Mouse (Mus musculus): Measurements from ENCODE around the gene Rmnd5a. TPM values are rescaled to one million over a fixed set of nuclear protein-coding genes. Genes with fewer than 3 reads are reported as not detected.

Rmnd5a gene
- total and polyA plus RNA-seq, 2 experiments from 2014 or later: 6.4 to 55.6 TPM

DNA sequence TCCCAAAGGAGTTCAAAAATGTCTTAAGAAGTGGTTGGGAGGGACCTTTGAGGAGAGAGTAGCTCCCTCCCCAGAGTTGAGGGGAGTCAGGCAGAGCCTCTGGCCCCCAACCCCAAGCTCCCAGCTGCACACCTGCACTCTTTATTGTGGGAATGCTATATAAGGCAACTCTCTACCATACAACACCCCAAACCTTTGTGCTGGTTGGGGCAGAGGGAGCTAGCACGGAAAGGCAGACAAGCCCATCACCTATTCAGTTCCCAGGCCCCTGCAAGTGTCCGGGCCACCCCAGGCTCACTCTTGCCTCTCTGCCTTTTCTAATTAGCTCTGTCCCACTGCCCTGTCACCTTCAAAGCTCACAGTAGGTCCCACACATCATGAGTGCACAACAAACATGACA lies 86.7 kb downstream of the Rmnd5a start:
- no peak for TF ChIP-seq CTCF (IDR thresholded peaks at IDR 0.05; ENCODE audit: low read depth)
- Histone ChIP-seq H3K27me3 (ENCODE audit: insufficient read depth, low read length) (no peaks in the 10 kb centered on the region), H3K4me3 (ENCODE audit: low read depth, low read length) (no peak overlapping the region), H3K36me3 (ENCODE audit: insufficient read depth) (no peaks in the 10 kb centered on the region), H3K4me2 (ENCODE audit: low read depth) (no peak overlapping the region), H3K27ac (ENCODE audit: low read depth, low read length) (no peak overlapping the region), H3K9ac (no peak overlapping the region), H3K4me1 (ENCODE audit: insufficient read depth) (no peaks in the 10 kb centered on the region), H3K9me3 (ENCODE audit: low read length) (no peaks in the 10 kb centered on the region)
- ATAC-seq (no peak), DNase-seq (no peak)
- WGBS: 78% methylated on average over 2 of the region's 2 CpGs

DNA sequence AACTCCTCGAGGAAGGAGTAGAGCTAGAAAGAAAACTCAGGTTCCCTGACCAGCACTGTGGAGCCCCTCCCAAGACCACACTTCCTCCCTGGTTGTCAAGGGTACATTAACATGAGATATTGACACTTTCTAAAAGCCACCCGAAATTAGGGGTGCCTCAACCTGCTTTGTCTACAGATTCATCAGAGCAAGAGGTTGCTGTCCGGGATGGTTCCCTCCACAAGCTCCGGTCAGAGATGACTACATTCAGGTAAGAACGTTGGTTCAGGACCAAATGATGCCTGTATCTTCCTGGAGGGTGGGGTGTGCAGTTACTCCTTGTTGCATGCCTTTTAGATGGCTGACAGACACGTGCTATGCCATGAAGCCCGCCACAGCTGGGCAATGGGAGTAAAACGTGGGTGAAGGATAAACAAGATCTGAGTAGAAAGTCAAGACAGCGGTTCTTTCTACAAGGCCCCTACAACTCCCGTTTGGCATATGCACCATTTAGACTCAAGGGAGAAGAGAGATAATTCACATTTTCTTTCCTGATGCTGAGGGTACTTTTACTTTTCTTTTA lies 87.5 kb downstream of the Rmnd5a start:
- no peak overlapping the region for H3K4me2 ChIP-seq (ENCODE audit: low read depth)
- DNase-seq (no peak), ATAC-seq (no peak)
- no peak overlapping the region for H3K27ac ChIP-seq (ENCODE audit: low read depth, low read length)
- H3K36me3 ChIP-seq (ENCODE audit: insufficient read depth): no peaks in the 10 kb centered on the region
- WGBS: 91% methylated on average over 10 of the region's 10 CpGs
- no peak overlapping the region for H3K4me3 ChIP-seq (ENCODE audit: low read depth, low read length)
- no peaks in the 10 kb centered on the region for H3K4me1 ChIP-seq (ENCODE audit: insufficient read depth)
- TF ChIP-seq CTCF (IDR thresholded peaks at IDR 0.05; ENCODE audit: low read depth): no peak
- no peak overlapping the region for H3K9ac ChIP-seq
- H3K27me3 ChIP-seq (ENCODE audit: insufficient read depth, low read length): no peaks in the 10 kb centered on the region
- H3K9me3 ChIP-seq (ENCODE audit: low read length): no peaks in the 10 kb centered on the region

DNA sequence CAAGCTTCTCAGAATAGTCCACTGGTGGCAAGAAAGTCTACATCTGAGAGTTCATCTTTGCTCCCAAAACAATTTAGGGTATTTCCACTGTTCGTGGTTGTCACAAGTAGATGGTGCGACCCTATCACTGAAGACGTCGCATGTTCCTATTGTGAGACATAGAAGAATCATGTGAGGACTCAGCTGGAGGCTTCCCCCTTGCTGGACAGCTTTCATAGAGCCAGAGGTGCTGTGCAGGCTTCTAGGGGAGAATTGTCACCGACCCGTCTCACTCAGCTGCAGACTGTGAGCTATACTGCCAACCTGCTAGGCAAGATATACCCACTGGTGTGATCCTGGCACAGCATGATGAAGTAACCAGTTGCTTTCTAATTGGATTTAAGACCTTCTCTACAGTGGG lies 88.2 kb downstream of the Rmnd5a start:
- Histone ChIP-seq H3K9me3 (ENCODE audit: low read length) (no peaks in the 10 kb centered on the region), H3K9ac (no peak overlapping the region), H3K4me2 (ENCODE audit: low read depth) (no peak overlapping the region), H3K36me3 (ENCODE audit: insufficient read depth) (no peaks in the 10 kb centered on the region), H3K27me3 (ENCODE audit: insufficient read depth, low read length) (no peaks in the 10 kb centered on the region), H3K27ac (ENCODE audit: low read depth, low read length) (no peak overlapping the region), H3K4me3 (ENCODE audit: low read depth, low read length) (no peak overlapping the region), H3K4me1 (ENCODE audit: insufficient read depth) (no peaks in the 10 kb centered on the region)
- DNase-seq: no peak
- WGBS: 93% methylated on average over 6 of the region's 6 CpGs
- TF ChIP-seq CTCF (IDR thresholded peaks at IDR 0.05; ENCODE audit: low read depth): no peak
- ATAC-seq: no peak

DNA sequence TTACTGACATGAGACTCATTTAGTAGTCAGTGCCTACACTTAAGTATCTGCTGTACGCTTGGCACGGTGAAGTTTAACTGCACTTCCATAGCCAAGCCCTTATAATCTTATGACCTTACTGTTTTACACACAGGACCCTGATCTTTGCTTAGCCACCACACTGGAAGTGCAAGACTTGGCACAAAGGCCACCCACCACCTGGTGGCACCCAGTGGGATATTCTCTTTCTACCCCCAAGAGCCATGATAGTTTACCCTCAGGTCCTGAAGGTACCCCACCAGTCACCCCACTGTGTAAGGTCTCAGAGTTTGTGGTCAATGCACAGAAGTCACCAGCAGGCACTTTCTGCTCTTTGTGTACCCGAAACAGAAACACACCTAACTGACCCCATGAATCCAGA lies 89.2 kb downstream of the Rmnd5a start:
- Histone ChIP-seq H3K27ac (ENCODE audit: low read depth, low read length) (no peak overlapping the region), H3K36me3 (ENCODE audit: insufficient read depth) (no peaks in the 10 kb centered on the region), H3K4me3 (ENCODE audit: low read depth, low read length) (no peak overlapping the region), H3K4me1 (ENCODE audit: insufficient read depth) (no peaks in the 10 kb centered on the region), H3K4me2 (ENCODE audit: low read depth) (no peak overlapping the region), H3K9ac (no peak overlapping the region), H3K9me3 (ENCODE audit: low read length) (no peaks in the 10 kb centered on the region), H3K27me3 (ENCODE audit: insufficient read depth, low read length) (no peaks in the 10 kb centered on the region)
- ATAC-seq (no peak), DNase-seq (no peak)
- TF ChIP-seq CTCF (IDR thresholded peaks at IDR 0.05; ENCODE audit: low read depth): no peak
- 92% methylated on average over 3 of the region's 3 CpGs for WGBS

DNA sequence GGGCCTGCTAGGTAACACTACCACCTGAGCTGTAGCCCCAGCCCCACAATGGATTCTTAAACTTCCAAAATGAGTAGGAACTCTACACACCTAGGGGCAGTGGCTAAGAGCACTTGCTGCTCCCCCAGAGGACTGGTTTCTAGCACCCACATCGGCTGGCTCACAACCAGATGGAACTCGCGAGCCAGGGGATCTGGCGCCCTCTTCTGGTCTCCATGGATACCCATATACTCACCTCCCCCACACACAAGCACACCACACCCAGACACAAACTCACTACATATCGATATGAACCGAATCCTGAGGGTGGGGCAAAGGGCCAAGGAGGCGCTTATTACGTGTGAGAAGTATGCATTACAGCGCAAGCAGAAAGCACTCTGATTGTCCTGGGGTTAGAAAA lies 92.4 kb downstream of the Rmnd5a start:
- no peak overlapping the region for H3K9ac ChIP-seq
- no peak overlapping the region for H3K4me3 ChIP-seq (ENCODE audit: low read depth, low read length)
- H3K36me3 ChIP-seq (ENCODE audit: insufficient read depth): no peaks in the 10 kb centered on the region
- H3K4me2 ChIP-seq (ENCODE audit: low read depth): no peak overlapping the region
- DNase-seq (no peak), ATAC-seq (no peak)
- H3K4me1 ChIP-seq (ENCODE audit: insufficient read depth): no peaks in the 10 kb centered on the region
- 94% methylated on average over 9 of the region's 9 CpGs for WGBS
- TF ChIP-seq CTCF (IDR thresholded peaks at IDR 0.05; ENCODE audit: low read depth): no peak
- no peak overlapping the region for H3K27ac ChIP-seq (ENCODE audit: low read depth, low read length)
- no peaks in the 10 kb centered on the region for H3K27me3 ChIP-seq (ENCODE audit: insufficient read depth, low read length)
- no peaks in the 10 kb centered on the region for H3K9me3 ChIP-seq (ENCODE audit: low read length)

DNA sequence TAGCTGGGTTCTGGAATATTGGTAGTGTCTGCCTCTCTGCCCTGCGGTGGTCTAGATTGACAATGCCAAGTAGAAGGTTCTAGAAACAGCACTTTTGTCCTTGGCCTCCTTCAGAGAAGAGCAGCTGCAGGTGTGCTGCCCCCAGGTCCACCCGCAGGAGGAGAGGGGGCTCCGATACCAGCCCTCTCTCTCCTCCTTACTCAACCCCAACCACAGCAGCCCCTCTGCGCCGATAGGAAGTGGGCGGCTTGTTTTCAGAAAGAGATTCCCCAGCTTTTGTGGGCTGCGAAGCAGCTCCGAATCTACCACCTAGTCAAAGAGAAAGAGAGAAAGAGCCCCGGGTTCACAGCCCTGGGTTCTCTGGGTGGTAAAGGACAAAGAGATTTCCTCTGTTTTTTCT lies 99.3 kb downstream of the Rmnd5a start:
- no peaks in the 10 kb centered on the region for H3K4me1 ChIP-seq (ENCODE audit: insufficient read depth)
- no peak overlapping the region for H3K4me2 ChIP-seq (ENCODE audit: low read depth)
- no peak overlapping the region for H3K9ac ChIP-seq
- DNase-seq: no peak
- no peak overlapping the region for H3K27ac ChIP-seq (ENCODE audit: low read depth, low read length)
- no peak for ATAC-seq
- H3K4me3 ChIP-seq (ENCODE audit: low read depth, low read length): no peak overlapping the region
- 89% methylated on average over 9 of the region's 9 CpGs for WGBS
- TF ChIP-seq CTCF (IDR thresholded peaks at IDR 0.05; ENCODE audit: low read depth): no peak
- H3K36me3 ChIP-seq (ENCODE audit: insufficient read depth): no peaks in the 10 kb centered on the region
- no peaks in the 10 kb centered on the region for H3K27me3 ChIP-seq (ENCODE audit: insufficient read depth, low read length)
- H3K9me3 ChIP-seq (ENCODE audit: low read length): no peaks in the 10 kb centered on the region

DNA sequence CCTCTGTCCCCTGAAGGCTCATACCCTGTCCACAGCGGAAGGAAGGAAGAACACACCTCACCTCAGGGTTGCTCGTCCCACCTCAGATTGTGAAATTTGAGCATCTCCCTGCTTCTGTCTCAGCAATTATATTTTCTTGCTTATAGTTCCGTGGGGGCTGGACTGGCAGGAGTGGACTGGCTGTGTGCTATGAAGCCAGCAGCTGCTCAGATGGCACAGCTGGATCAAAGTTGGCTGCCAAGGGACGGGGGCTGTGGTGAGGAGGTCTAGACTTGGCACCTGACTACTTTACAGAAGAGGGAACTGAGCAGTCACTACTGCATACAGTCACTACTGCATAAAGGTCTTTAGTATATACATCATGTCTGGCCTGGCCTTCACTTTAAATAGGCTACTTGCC lies 101.1 kb downstream of the Rmnd5a start:
- no peak overlapping the region for H3K9ac ChIP-seq
- H3K4me2 ChIP-seq (ENCODE audit: low read depth): no peak overlapping the region
- WGBS: 86% methylated on average over 4 of the region's 4 CpGs
- H3K4me3 ChIP-seq (ENCODE audit: low read depth, low read length): no peak overlapping the region
- no peaks in the 10 kb centered on the region for H3K27me3 ChIP-seq (ENCODE audit: insufficient read depth, low read length)
- TF ChIP-seq CTCF (IDR thresholded peaks at IDR 0.05; ENCODE audit: low read depth): no peak
- H3K36me3 ChIP-seq (ENCODE audit: insufficient read depth): no peaks in the 10 kb centered on the region
- DNase-seq (no peak), ATAC-seq (no peak)
- no peak overlapping the region for H3K27ac ChIP-seq (ENCODE audit: low read depth, low read length)
- no peaks in the 10 kb centered on the region for H3K4me1 ChIP-seq (ENCODE audit: insufficient read depth)
- H3K9me3 ChIP-seq (ENCODE audit: low read length): no peaks in the 10 kb centered on the region

DNA sequence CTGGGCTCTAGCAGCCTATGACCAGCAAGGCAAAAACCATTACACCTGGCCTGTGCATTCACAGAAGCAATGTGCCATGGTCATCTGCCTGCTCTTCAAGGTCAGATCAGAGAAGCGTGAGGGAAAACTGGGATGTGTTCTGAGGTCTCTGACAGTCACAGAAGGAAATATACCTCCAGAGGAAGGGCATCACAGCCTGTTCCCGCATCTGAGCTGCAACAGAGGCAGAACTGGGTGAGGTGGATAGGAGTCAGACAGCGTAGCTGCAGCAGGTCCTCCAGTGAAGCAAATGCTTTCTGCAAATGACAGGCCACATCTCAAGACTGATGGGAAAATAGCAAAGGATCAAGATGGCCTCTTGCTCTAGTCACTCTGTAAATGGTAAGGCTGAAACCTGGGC lies 101.5 kb downstream of the Rmnd5a start:
- Histone ChIP-seq H3K27ac (ENCODE audit: low read depth, low read length) (no peak overlapping the region), H3K9me3 (ENCODE audit: low read length) (no peaks in the 10 kb centered on the region), H3K36me3 (ENCODE audit: insufficient read depth) (no peaks in the 10 kb centered on the region), H3K27me3 (ENCODE audit: insufficient read depth, low read length) (no peaks in the 10 kb centered on the region), H3K4me2 (ENCODE audit: low read depth) (no peak overlapping the region), H3K4me1 (ENCODE audit: insufficient read depth) (no peaks in the 10 kb centered on the region), H3K4me3 (ENCODE audit: low read depth, low read length) (no peak overlapping the region), H3K9ac (no peak overlapping the region)
- TF ChIP-seq CTCF (IDR thresholded peaks at IDR 0.05; ENCODE audit: low read depth): no peak
- no peak for DNase-seq
- ATAC-seq: no peak
- 93% methylated on average over 3 of the region's 3 CpGs for WGBS

Other genes with a start within 250 kb of the Rmnd5a start
- gene Fabp1, start 240.8 kb downstream of the Rmnd5a start, total RNA-seq (2014; rRNA removed): not detected in 2 replicates
- gene Fabp1, start 240.8 kb downstream of the Rmnd5a start, polyA plus RNA-seq (2015; fragmentation: Nextera tagmentation; extraction: Ambion mirVana): not detected in 2 replicates
- gene Krcc1, start 169.0 kb downstream of the Rmnd5a start, total RNA-seq (2014; rRNA removed): 13.6 and 20.9 TPM in 2 replicates
- 14.0 and 14.6 TPM in 2 replicates for gene Krcc1, start 169.0 kb downstream of the Rmnd5a start, polyA plus RNA-seq (2015; fragmentation: Nextera tagmentation; extraction: Ambion mirVana)
- gene Smyd1, start 118.4 kb downstream of the Rmnd5a start, total RNA-seq (2014; rRNA removed): 1.5 and 1.8 TPM in 2 replicates
- gene Smyd1, start 118.4 kb downstream of the Rmnd5a start, polyA plus RNA-seq (2015; fragmentation: Nextera tagmentation; extraction: Ambion mirVana): 0.52 and 0.57 TPM in 2 replicates
- not detected in 2 replicates for gene Cd8b1, start 117.8 kb downstream of the Rmnd5a start, total RNA-seq (2014; rRNA removed)
- gene Cd8b1, start 117.8 kb downstream of the Rmnd5a start, polyA plus RNA-seq (2015; fragmentation: Nextera tagmentation; extraction: Ambion mirVana): not detected in 2 replicates
- not detected in 2 replicates for gene Cd8a, start 67.2 kb downstream of the Rmnd5a start, total RNA-seq (2014; rRNA removed)
- gene Cd8a, start 67.2 kb downstream of the Rmnd5a start, polyA plus RNA-seq (2015; fragmentation: Nextera tagmentation; extraction: Ambion mirVana): not detected in 2 replicates
- gene Rnf103, start 53.3 kb upstream of the Rmnd5a start, total RNA-seq (2014; rRNA removed): 34.5 and 41.0 TPM in 2 replicates
- 15.6 and 21.3 TPM in 2 replicates for gene Rnf103, start 53.3 kb upstream of the Rmnd5a start, polyA plus RNA-seq (2015; fragmentation: Nextera tagmentation; extraction: Ambion mirVana)
- 83.0 and 90.3 TPM in 2 replicates for gene Chmp3, start 103.2 kb upstream of the Rmnd5a start, total RNA-seq (2014; rRNA removed)
- gene Chmp3, start 103.2 kb upstream of the Rmnd5a start, polyA plus RNA-seq (2015; fragmentation: Nextera tagmentation; extraction: Ambion mirVana): 60.1 and 63.8 TPM in 2 replicates
- 35.9 and 40.1 TPM in 2 replicates for gene Kdm3a, start 192.4 kb upstream of the Rmnd5a start, total RNA-seq (2014; rRNA removed)
- gene Kdm3a, start 192.4 kb upstream of the Rmnd5a start, polyA plus RNA-seq (2015; fragmentation: Nextera tagmentation; extraction: Ambion mirVana): 15.5 and 19.2 TPM in 2 replicates

Data from forebrain, postnatal 0 days (tissue).